Mouse (Mus musculus) embryonic facial prominence, embryonic 15.5 days (tissue): ENCODE measurements around the gene Cisd1. TPM values are rescaled to one million over a fixed set of nuclear protein-coding genes. Genes with fewer than 3 reads are reported as not detected.
"Not testable (repeated sequence)": the region's sequence is repeated elsewhere in the genome, so short reads cannot be mapped to it uniquely, and the experiment has no call there.

ENCODE experiments used
- ATAC-seq: fragments of 200-750 bp; cut with Nextera tagmentation; 2 replicates; pipeline ENCODE4 v1.8.0; 2017; ENCODE audit warnings: low read depth, moderate TSS enrichment; ENCODE audit not compliant: insufficient number of reproducible peaks, low FRiP score, low TSS enrichment
- H3K27ac ChIP-seq: fragments of 300-500 bp; sonication (generic); replicated peaks from 2 replicates; pipeline ENCODE4 v1.5.1; 2015; ENCODE audit warnings: mild to moderate bottlenecking, inconsistent platforms
- H3K27me3 ChIP-seq: fragments of 300-500 bp; sonication (generic); 2 replicates; pipeline ENCODE4 v1.6.1; 2015; ENCODE audit warnings: inconsistent platforms
- H3K36me3 ChIP-seq: fragments of 300-500 bp; sonication (generic); 2 replicates; pipeline ENCODE4 v1.6.1; 2015; ENCODE audit warnings: mild to moderate bottlenecking, inconsistent platforms
- H3K4me1 ChIP-seq: fragments of 300-500 bp; sonication (generic); 2 replicates; pipeline ENCODE4 v1.6.1; 2015; ENCODE audit warnings: inconsistent platforms
- H3K4me2 ChIP-seq: fragments of 300-500 bp; sonication (generic); replicated peaks from 2 replicates; pipeline ENCODE4 v1.6.1; 2015; ENCODE audit warnings: mild to moderate bottlenecking, inconsistent platforms
- H3K4me3 ChIP-seq: fragments of 300-500 bp; sonication (generic); replicated peaks from 2 replicates; pipeline ENCODE4 v1.5.1; 2015; ENCODE audit warnings: mild to moderate bottlenecking, inconsistent platforms
- H3K9ac ChIP-seq: fragments of 300-500 bp; sonication (generic); 2 replicates; pipeline ENCODE4 v1.6.1; 2015; ENCODE audit warnings: inconsistent platforms
- H3K9me3 ChIP-seq: fragments of 300-500 bp; sonication (generic); replicated peaks from 2 replicates; pipeline ENCODE4 v1.6.1; 2016; ENCODE audit warnings: inconsistent platforms
- WGBS: fragments of 180-500 bp; shearing (Covaris S2); methylation state at CpG from one replicate; pipeline ENCODE4 v1.1.7; 2015; 5-methylcytosine and 5-hydroxymethylcytosine counted together
- polyA plus RNA-seq: library from polyadenylated mRNA; unstranded; fragments of >200 nt; fragmentation: Nextera tagmentation; extraction: Ambion mirVana; gene quantifications from 2 replicates; pipeline ENCODE4 v1.2.1, GENCODE M21; 2015

The Cisd1 gene
- polyA plus RNA-seq, result 90.8 and 93.9 TPM in 2 replicates

DNA sequence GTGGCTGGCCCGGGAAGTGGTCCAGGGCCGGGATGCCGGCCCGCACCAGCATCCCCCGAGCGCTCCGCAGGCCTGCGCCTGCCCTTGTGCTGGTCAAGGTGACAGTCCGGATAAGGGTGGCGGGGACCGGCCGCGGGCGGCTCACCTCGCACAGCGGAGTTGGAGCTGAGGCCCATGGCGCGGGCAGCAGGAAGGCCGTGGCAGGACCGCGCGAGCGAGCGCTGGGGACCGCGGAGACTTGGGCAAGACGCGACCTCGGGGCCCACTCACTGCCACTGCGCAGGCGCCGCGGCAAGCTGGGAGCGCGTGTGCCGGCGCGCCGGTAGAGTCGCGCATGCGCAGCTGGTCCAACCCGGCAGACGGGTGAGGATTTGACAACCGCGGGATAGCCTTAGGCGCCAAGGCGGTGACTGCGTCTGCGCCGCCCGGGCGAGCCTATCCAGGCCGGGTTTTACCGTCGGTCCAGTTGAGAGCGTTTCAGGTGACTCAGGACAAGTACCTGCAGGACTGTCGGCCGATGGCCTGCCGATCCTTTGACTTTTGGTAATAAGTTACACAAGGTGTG, at the start of gene Cisd1:
TSS of gene Cisd1 (minus strand) at position 376 of the 565 bp plus-strand sequence.
- H3K27me3 ChIP-seq, result no peaks in the 10 kb centered on the region
- whole genome bisulfite sequencing, result under 1% methylated on average over 60 of the region's 60 CpGs
- peak; percentile 82 for ATAC-seq
- peak within 1 kb of the TSS; percentile 91 for H3K4me3 ChIP-seq
- H3K27ac ChIP-seq, result peak within 1 kb of the TSS; percentile 55; the same call in 1 of the 2 replicates
- H3K9me3 ChIP-seq, result no peaks in the 10 kb centered on the region
- H3K36me3 ChIP-seq, result no peaks in the 10 kb centered on the region
- peak within 1 kb of the TSS; percentile 89 for H3K9ac ChIP-seq
- H3K4me1 ChIP-seq, result peaks cover 29% of the 10 kb centered on the region
- peak within 1 kb of the TSS; percentile 78 for H3K4me2 ChIP-seq

DNA sequence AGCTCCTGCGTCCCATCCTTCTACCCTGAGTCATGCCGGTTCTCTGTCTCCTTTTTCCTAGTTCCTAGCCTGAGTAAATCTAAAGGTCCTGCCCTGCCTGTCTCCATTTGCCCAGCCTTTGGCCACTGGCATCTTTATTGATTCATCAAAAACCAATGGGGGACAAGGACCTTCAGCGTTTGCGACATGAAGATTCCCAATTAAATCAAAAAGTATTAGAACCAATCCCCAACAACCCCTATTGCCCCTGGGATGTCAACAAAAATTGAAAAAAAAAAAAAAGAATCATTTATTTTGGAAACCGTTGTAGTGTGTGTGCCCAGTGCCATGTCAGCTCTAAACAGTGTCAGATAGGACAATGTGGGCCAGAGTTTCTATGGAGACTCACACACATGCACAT, 44.6 kb upstream of the Cisd1 start:
- Histone ChIP-seq H3K36me3 (no peaks in the 10 kb centered on the region), H3K4me2 (no peak overlapping the region), H3K4me3 (no peak overlapping the region), H3K4me1 (no peaks in the 10 kb centered on the region), H3K9ac (no peak overlapping the region), H3K27ac (no peak overlapping the region), H3K27me3 (no peaks in the 10 kb centered on the region), H3K9me3 (no peaks in the 10 kb centered on the region)
- WGBS, result 93% methylated on average over 5 of the region's 5 CpGs
- no peak for ATAC-seq

DNA sequence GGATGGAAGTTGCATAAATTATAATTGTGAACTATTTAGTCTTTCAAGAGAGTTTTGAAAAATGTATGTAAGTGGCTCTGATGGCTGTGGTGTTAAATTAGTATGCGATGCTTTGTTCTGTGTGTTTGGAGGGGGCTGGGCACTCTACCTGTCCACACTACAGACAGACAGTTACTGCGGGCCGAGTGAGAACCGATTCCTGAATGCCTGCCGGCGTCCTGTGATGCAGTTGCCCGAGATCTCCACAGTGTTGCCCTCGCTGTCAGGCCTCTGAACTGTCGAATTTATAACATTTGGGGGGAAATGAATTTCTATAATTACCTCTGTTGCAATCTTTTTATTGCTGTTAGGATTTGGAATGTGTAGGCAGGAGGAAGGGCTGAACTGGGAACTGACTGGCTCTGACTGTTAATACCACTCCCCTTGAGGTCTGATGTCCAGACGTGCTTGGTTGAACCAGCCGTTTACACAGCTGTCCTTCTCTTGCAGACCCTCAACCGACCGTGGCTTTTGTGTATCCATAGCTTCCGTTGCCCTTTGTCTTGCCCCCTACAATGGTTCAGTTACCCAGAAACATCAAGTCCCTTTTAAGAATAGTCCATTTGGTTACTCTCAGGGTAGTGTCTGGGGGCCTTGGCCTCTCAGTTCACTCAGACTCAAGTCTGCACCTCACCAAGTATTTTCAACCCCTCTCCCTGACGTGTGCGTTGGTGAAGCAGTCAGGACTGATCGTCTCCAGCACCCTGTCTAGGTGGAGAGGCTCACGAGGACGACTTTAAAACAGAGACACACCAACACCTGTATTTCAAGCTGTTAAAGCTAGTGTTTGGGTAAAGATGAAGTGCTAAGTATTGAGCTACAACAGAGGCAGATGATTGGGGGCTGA, 39.6 kb upstream of the Cisd1 start:
- Histone ChIP-seq H3K4me3 (no peak overlapping the region), H3K27ac (no peak overlapping the region), H3K36me3 (peaks cover 13% of the 10 kb centered on the region), H3K4me2 (no peak overlapping the region), H3K9ac (no peak overlapping the region), H3K27me3 (no peaks in the 10 kb centered on the region), H3K9me3 (no peaks in the 10 kb centered on the region), H3K4me1 (no peaks in the 10 kb centered on the region)
- WGBS, result 82% methylated on average over 19 of the region's 19 CpGs
- ATAC-seq, result no peak

DNA sequence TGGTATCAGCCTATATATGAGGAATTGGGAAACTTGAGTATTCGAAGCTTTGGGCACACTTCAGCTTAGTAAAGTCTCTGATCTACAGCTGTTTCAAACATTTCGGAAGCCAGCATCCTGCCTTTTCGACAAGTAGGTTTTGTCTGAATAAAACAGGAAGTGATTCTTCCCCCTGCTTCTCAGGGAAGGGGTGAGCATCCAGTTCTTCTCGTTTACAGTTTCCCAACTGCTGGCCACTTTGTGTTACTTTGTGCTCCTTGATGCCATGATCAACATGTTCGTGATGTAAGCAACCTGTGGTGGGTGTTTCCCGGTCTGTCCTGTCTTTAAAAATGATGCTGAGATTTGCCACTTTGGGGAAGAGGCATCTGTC, 38.8 kb upstream of the Cisd1 start:
- not testable (repeated sequence) for ATAC-seq, H3K27me3 ChIP-seq, H3K27ac ChIP-seq, H3K9me3 ChIP-seq, H3K4me3 ChIP-seq, H3K9ac ChIP-seq, H3K4me2 ChIP-seq, H3K4me1 ChIP-seq
- 76% methylated on average over 6 of the region's 6 CpGs for WGBS
- H3K36me3 ChIP-seq, result peaks cover 21% of the 10 kb centered on the region

DNA sequence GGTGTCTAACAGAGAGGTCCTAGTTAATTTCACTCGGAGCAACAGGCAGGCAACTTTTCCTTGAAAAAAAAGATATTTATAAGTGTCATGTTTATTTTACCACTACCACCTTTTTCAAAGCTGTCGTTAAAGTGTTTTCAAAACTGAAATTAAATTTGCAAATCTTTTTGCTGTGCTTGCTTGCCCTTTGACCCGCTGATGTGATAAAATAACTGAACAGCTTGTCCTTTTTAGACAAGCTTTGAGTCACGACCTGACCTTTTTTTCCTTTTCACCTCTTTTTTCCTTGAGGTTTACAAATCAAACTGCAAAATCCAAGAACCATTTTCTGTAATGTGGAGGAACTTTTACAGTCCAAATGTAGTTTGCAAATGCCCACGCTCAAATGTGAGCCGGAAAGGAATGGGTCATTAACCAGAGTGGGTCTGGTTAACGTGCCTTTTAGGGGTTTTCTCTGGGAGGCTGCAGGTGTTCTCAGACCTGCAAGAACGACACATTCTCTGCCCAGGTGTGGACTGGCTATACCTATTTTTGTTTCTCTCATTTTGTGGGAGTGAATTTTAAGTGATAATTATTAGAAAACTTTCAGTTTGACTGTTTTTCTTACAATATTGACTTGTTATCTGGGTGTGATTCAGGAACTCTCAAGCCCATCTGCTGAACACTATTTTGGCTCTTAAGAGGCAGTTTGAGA, 38.3 kb upstream of the Cisd1 start:
- Histone ChIP-seq H3K4me1 (no peaks in the 10 kb centered on the region), H3K9ac (no peak overlapping the region), H3K9me3 (no peaks in the 10 kb centered on the region), H3K36me3 (peaks cover 25% of the 10 kb centered on the region), H3K4me3 (no peak overlapping the region), H3K27me3 (no peaks in the 10 kb centered on the region), H3K4me2 (no peak overlapping the region), H3K27ac (no peak overlapping the region)
- 72% methylated on average over 8 of the region's 8 CpGs for WGBS
- ATAC-seq, result no peak

DNA sequence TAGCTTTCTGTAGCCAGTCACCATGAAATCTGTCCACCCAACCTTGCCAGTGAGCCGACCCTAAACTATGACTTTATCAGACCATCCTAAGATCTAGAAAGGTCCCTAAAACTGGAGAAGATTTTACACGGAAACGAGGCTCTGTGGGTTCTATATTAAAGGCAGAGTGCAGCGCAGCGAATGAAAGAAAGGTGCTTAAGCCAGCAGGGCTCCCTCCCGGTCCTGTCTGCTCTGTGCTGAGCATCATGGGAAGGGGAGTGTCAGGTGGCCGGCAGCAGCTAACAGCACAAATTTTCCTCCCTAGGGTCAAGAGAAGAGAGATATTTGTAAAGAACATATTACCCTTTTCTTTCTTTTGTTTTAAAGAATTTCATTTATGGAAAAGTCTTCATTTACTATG, 37.4 kb upstream of the Cisd1 start:
- Histone ChIP-seq H3K27ac (no peak overlapping the region), H3K9ac (no peak overlapping the region), H3K4me3 (no peak overlapping the region), H3K4me2 (no peak overlapping the region), H3K9me3 (no peaks in the 10 kb centered on the region), H3K4me1 (no peaks in the 10 kb centered on the region), H3K36me3 (peaks cover 30% of the 10 kb centered on the region), H3K27me3 (no peaks in the 10 kb centered on the region)
- WGBS, result 76% methylated on average over 7 of the region's 7 CpGs
- ATAC-seq, result no peak

DNA sequence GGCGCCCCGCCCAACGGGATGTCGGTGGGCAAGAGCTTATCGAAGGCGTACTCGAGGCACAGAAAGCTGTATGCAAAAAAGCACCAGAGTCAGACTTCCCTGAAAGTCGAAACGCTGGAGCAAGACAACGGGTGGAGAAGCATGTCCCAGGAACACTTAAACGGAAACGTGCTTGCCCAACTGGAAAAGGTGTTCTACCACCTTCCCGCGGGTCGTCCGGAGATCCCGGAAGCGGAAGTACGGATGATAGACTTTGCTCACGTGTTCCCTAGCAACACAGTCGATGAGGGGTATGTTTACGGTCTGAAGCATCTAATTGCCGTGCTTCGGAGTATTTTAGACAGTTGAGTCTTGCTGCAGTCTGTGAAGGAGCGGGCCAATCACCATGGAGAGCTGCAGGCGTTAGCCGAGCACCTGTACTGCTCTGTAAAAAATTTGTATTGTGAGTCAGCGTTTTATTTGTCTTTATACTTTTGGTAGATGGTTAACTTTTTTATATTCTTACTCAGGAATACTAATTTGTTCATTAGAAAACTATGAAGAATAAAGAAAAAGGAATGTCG, 36.8 kb upstream of the Cisd1 start:
- no peak overlapping the region for H3K4me3 ChIP-seq
- no peak overlapping the region for H3K4me2 ChIP-seq
- no peaks in the 10 kb centered on the region for H3K27me3 ChIP-seq
- ATAC-seq, result no peak
- peaks cover 33% of the 10 kb centered on the region for H3K36me3 ChIP-seq
- H3K9me3 ChIP-seq, result no peaks in the 10 kb centered on the region
- 89% methylated on average over 29 of the region's 29 CpGs for WGBS
- no peak overlapping the region for H3K27ac ChIP-seq
- no peak overlapping the region for H3K9ac ChIP-seq
- H3K4me1 ChIP-seq, result no peaks in the 10 kb centered on the region

DNA sequence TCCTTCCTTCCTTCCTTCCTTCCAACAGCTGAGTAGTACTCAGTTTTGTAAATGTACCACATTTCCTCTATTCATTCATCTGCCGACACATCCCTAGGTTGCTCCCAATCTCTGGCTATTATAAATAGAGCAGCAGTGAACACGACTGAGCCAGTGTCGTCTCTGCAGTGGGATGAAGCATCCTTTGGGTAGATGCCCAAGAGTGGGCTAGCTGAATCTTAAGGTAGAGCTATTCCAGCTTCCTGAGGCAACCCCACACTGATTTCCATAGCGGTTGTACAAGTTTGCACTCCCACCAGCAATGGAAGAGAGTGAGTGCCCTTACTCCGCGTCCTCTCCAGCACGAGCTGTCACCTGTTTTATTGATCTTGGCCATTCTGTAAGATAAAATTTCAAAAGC, 35.7 kb upstream of the Cisd1 start:
- Histone ChIP-seq H3K9ac (no peak overlapping the region), H3K4me1 (no peaks in the 10 kb centered on the region), H3K36me3 (peaks cover 33% of the 10 kb centered on the region), H3K27ac (no peak overlapping the region), H3K4me3 (no peak overlapping the region), H3K9me3 (no peaks in the 10 kb centered on the region), H3K4me2 (no peak overlapping the region), H3K27me3 (no peaks in the 10 kb centered on the region)
- 94% methylated on average over 7 of the region's 7 CpGs for WGBS
- no peak for ATAC-seq

DNA sequence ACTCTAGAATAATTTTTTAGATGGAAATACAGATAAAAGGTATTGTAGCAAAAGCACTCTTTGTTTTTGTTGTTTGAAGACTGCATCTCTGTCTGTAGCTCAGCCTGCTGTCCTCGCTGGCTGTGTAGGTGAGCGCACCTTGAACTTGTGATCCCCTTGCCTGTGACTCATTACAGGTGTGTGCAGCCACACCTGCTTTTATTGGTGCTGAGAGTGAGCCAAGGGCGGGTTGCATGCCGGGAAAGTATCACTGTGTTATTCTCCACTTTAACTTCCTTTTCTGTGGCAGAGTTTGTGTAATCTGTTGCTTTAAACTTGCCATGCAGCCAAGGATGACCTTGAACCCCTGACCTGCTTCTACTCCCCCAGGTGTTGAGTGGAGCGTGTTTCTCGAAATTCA, 31.3 kb upstream of the Cisd1 start:
- Histone ChIP-seq H3K4me3 (no peak overlapping the region), H3K9me3 (no peaks in the 10 kb centered on the region), H3K36me3 (peaks cover 30% of the 10 kb centered on the region; the same call in 1 of the 2 replicates), H3K9ac (no peak overlapping the region), H3K4me1 (no peaks in the 10 kb centered on the region), H3K27me3 (no peaks in the 10 kb centered on the region), H3K27ac (no peak overlapping the region), H3K4me2 (no peak overlapping the region)
- 79% methylated on average over 6 of the region's 6 CpGs for WGBS
- no peak for ATAC-seq

DNA sequence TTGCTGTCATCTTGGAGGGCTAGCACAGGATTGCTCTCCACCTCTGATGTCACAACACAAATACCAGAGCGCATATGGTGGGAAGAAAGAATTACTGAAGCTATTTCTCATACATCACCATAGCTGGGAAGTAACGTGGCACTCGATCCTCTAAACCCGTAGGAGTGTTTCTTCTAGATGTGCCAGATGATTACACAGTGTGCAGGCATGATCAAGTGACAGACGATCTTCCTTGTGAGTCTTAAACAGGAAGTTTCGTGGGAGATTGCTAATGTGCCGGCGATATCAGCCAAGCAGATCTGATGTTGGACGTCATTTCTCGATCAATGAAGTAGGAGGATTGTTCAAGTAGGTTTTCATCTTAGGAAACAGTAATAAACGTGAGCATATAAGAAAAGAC, 29.0 kb upstream of the Cisd1 start:
- Histone ChIP-seq H3K4me2 (no peak overlapping the region), H3K4me1 (no peaks in the 10 kb centered on the region), H3K9me3 (no peaks in the 10 kb centered on the region), H3K4me3 (no peak overlapping the region), H3K27ac (no peak overlapping the region), H3K9ac (no peak overlapping the region), H3K36me3 (peaks cover 17% of the 10 kb centered on the region; the same call in 1 of the 2 replicates), H3K27me3 (no peaks in the 10 kb centered on the region)
- ATAC-seq, result no peak
- WGBS, result 79% methylated on average over 11 of the region's 11 CpGs

DNA sequence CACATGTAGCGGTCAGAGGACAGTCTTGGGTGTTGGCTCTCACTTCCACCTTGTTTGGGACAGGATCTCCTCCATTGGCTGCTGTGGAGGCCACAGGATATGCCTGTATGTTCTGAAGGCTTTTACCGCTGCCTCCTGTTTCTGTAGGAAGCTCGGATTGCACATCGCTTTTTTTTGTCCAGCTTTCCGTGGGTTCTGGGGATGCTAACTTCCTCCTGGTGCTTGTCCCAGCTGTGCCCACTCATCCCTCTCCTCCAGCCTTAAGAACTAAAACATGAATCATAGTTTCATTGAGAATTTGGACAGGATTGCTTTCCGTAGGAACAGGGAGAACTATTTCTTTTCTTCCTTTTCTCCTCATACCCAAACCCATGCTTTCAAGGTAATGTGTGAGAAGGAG, 27.1 kb upstream of the Cisd1 start:
- no peak overlapping the region for H3K4me2 ChIP-seq
- no peaks in the 10 kb centered on the region for H3K9me3 ChIP-seq
- peaks cover 5% of the 10 kb centered on the region; the same call in 1 of the 2 replicates for H3K36me3 ChIP-seq
- 69% methylated on average over 6 of the region's 6 CpGs for WGBS
- no peak for ATAC-seq
- no peaks in the 10 kb centered on the region for H3K4me1 ChIP-seq
- no peak overlapping the region for H3K4me3 ChIP-seq
- H3K27ac ChIP-seq, result no peak overlapping the region
- H3K27me3 ChIP-seq, result no peaks in the 10 kb centered on the region
- H3K9ac ChIP-seq, result no peak overlapping the region
